Mouse (Mus musculus) lung, postnatal 10 days (tissue): ENCODE results near the gene Clec5a.
"Not testable (repeated sequence)": the region's sequence is repeated elsewhere in the genome, so short reads cannot be mapped to it uniquely, and the experiment has no call there.

Experiments used
- DNase-seq: peaks from one replicate; pipeline ENCODE4 v3.0.0; 2021

The Clec5a gene

GRCm38 (mm10) chr6:40585645-40586044 lies at the start of gene Clec5a:
Gene Clec5a, minus strand, starts transcription at chr6:40585821.
- DNase-seq: no peak

- DNase-seq: no peak
These were observed 49.0 kb upstream of the Clec5a start for GRCm38 (mm10) chr6:40634640-40635071.

- no peak for DNase-seq
These were observed 42.9 kb upstream of the Clec5a start, which contains the start of gene Mgam for GRCm38 (mm10) chr6:40628406-40629000. Gene Mgam, plus strand, starts transcription at chr6:40628831.

GRCm38 (mm10) chr6:40626111-40626510 lies 40.5 kb upstream of the Clec5a start:
- no peak for DNase-seq

GRCm38 (mm10) chr6:40617965-40618364 lies 32.3 kb upstream of the Clec5a start:
- peak; percentile 54 for DNase-seq

- DNase-seq: no peak
These were observed 27.7 kb upstream of the Clec5a start, which contains the start of gene Tas2r138 for GRCm38 (mm10) chr6:40613260-40613852. Gene Tas2r138, minus strand, starts transcription at chr6:40613310.

- DNase-seq: no peak
These were observed 24.6 kb upstream of the Clec5a start for GRCm38 (mm10) chr6:40610244-40610643.

GRCm38 (mm10) chr6:40607431-40607830 lies 21.8 kb upstream of the Clec5a start:
- no peak for DNase-seq

- not testable (repeated sequence) for DNase-seq
These were observed 12.9 kb upstream of the Clec5a start for GRCm38 (mm10) chr6:40598546-40598945.

- no peak for DNase-seq
These were observed 9.4 kb upstream of the Clec5a start for GRCm38 (mm10) chr6:40594804-40595550.

- no peak for DNase-seq
These were observed 2.7 kb upstream of the Clec5a start for GRCm38 (mm10) chr6:40588346-40588745.

- DNase-seq: no peak
These were observed 1.3 kb downstream of the Clec5a start for GRCm38 (mm10) chr6:40584336-40584735.

GRCm38 (mm10) chr6:40576305-40576704 lies 9.3 kb downstream of the Clec5a start:
- DNase-seq: no peak

- no peak for DNase-seq
These were observed 12.0 kb downstream of the Clec5a start for GRCm38 (mm10) chr6:40573618-40574017.

- no peak for DNase-seq
These were observed 16.4 kb downstream of the Clec5a start, which contains the start of gene Olfr460 for GRCm38 (mm10) chr6:40569187-40569586. Gene Olfr460, plus strand, starts transcription at chr6:40569487.

- no peak for DNase-seq
These were observed 30.7 kb downstream of the Clec5a start, which contains the start of gene Olfr461 for GRCm38 (mm10) chr6:40554950-40555349. Gene Olfr461, minus strand, starts transcription at chr6:40555050.

GRCm38 (mm10) chr6:40544690-40545089 lies 40.9 kb downstream of the Clec5a start:
- no peak for DNase-seq
